Mouse (Mus musculus) lung, postnatal 0 days (tissue): ENCODE data around the gene Pard3. TPM values are rescaled to one million over a fixed set of nuclear protein-coding genes. Genes with fewer than 3 reads are reported as not detected.

Experiments used
- ATAC-seq: fragments of 200-750 bp; cut with Nextera tagmentation; 2 replicates; pipeline ENCODE4 v1.8.0; 2017; ENCODE audit warnings: moderate library complexity
- DNase-seq: peaks from one replicate; pipeline ENCODE4 v3.0.0-alpha.2; 2016; ENCODE audit warnings: low spot score
- H3K27ac ChIP-seq: fragments of 300-500 bp; sonication (generic); 2 replicates; pipeline ENCODE4 v1.5.1; 2014; ENCODE audit warnings: antibody characterized with exemption, mild to moderate bottlenecking, low read length, mixed read lengths
- H3K27me3 ChIP-seq: fragments of 300-500 bp; sonication (generic); replicated peaks from 2 replicates; pipeline ENCODE4 v1.6.1; 2014; ENCODE audit warnings: low read length, mixed read lengths; ENCODE audit not compliant: insufficient read depth
- H3K36me3 ChIP-seq: fragments of 300-500 bp; sonication (generic); 2 replicates; pipeline ENCODE4 v1.6.1; 2014; ENCODE audit warnings: low read length, mixed read lengths; ENCODE audit not compliant: insufficient read depth
- H3K4me1 ChIP-seq: fragments of 300-500 bp; sonication (generic); 2 replicates; pipeline ENCODE4 v1.6.1; 2014; ENCODE audit warnings: antibody characterized with exemption, low read depth, low read length, mixed read lengths; ENCODE audit not compliant: insufficient read depth
- H3K4me2 ChIP-seq: fragments of 300-500 bp; sonication (generic); replicated peaks from 2 replicates; pipeline ENCODE4 v1.6.1; 2014; ENCODE audit warnings: low read depth, mild to moderate bottlenecking, low read length, moderate library complexity, mixed read lengths
- H3K4me3 ChIP-seq: fragments of 300-500 bp; sonication (generic); 2 replicates; pipeline ENCODE4 v1.5.1; 2014; ENCODE audit warnings: low read depth, low read length
- H3K9ac ChIP-seq: fragments of 300-500 bp; sonication (generic); replicated peaks from 2 replicates; pipeline ENCODE4 v1.6.1; 2014; ENCODE audit warnings: low read depth, mild to moderate bottlenecking
- H3K9me3 ChIP-seq: fragments of 300-500 bp; sonication (generic); 2 replicates; pipeline ENCODE4 v1.6.1; 2016; ENCODE audit warnings: low read length, mixed read lengths
- CTCF ChIP-seq: IDR thresholded peaks from 2 replicates; pipeline ENCODE4 v1.5.1; 2016; ENCODE audit warnings: antibody characterized with exemption, mild to moderate bottlenecking
- EP300 ChIP-seq: IDR thresholded peaks from 2 replicates; pipeline ENCODE4 v1.6.1; 2016; ENCODE audit warnings: antibody characterized with exemption, mild to moderate bottlenecking, control low read depth
- WGBS: fragments of 180-500 bp; shearing (Covaris S2); extraction: QIAGEN DNeasy Blood & Tissue Kit; methylation state at CpG from one replicate; pipeline ENCODE4 v1.1.7; 2014; 5-methylcytosine and 5-hydroxymethylcytosine counted together
- polyA plus RNA-seq: library from polyadenylated mRNA; unstranded; fragments of >200 nt; fragmentation: Nextera tagmentation; extraction: Ambion mirVana; gene quantifications from 2 replicates; pipeline ENCODE4 v1.2.1, GENCODE M21; 2015

Gene Pard3
- 13.2 and 16.2 TPM in 2 replicates for polyA plus RNA-seq

GRCm38 (mm10) chr8:127063551-127064360, at the start of gene Pard3:
Gene Pard3 (plus strand): TSS chr8:127063893.
- TF ChIP-seq EP300 (no peak), CTCF (peak; percentile 54)
- Histone ChIP-seq H3K27me3 (no peaks in the 10 kb centered on the region), H3K4me1 (peaks cover 6% of the 10 kb centered on the region; the same call in 1 of the 2 replicates), H3K4me2 (peak within 1 kb of the TSS; percentile 63), H3K4me3 (peak within 1 kb of the TSS; percentile 73), H3K36me3 (no peaks in the 10 kb centered on the region), H3K9me3 (no peaks in the 10 kb centered on the region), H3K27ac (peak within 1 kb of the TSS; percentile 92), H3K9ac (peak within 1 kb of the TSS; percentile 79)
- WGBS = 1% methylated on average over 49 of the region's 98 CpGs
- DNase-seq (peak; percentile 93), ATAC-seq (peak; percentile 94)

- Histone ChIP-seq H3K9ac (no peak overlapping the region), H3K27ac (no peak overlapping the region), H3K4me2 (no peak overlapping the region), H3K27me3 (no peaks in the 10 kb centered on the region), H3K4me1 (no peaks in the 10 kb centered on the region), H3K9me3 (no peaks in the 10 kb centered on the region), H3K4me3 (no peak overlapping the region), H3K36me3 (no peaks in the 10 kb centered on the region)
- TF ChIP-seq EP300 (no peak), CTCF (no peak)
- DNase-seq (no peak), ATAC-seq (no peak)
- WGBS = 87% methylated on average over 1 of the region's 1 CpGs
These were observed 41.9 kb upstream of the Pard3 start for GRCm38 (mm10) chr8:127021830-127022229.

GRCm38 (mm10) chr8:127025256-127025717, 38.4 kb upstream of the Pard3 start:
- Histone ChIP-seq H3K27ac (no peak overlapping the region), H3K4me3 (no peak overlapping the region), H3K9me3 (no peaks in the 10 kb centered on the region), H3K27me3 (no peaks in the 10 kb centered on the region), H3K4me1 (no peaks in the 10 kb centered on the region), H3K36me3 (no peaks in the 10 kb centered on the region), H3K9ac (no peak overlapping the region), H3K4me2 (no peak overlapping the region; the same call in 1 of the 2 replicates)
- no peak for TF ChIP-seq CTCF
- DNase-seq (peak; percentile 17), ATAC-seq (no peak)
- WGBS = 49% methylated on average over 11 of the region's 11 CpGs

GRCm38 (mm10) chr8:127025775-127026174, 37.9 kb upstream of the Pard3 start:
- no peaks in the 10 kb centered on the region for H3K4me1 ChIP-seq
- no peaks in the 10 kb centered on the region for H3K36me3 ChIP-seq
- DNase-seq = no peak
- no peak overlapping the region for H3K9ac ChIP-seq
- WGBS = 58% methylated on average over 11 of the region's 11 CpGs
- H3K4me3 ChIP-seq = no peak overlapping the region
- no peak overlapping the region for H3K27ac ChIP-seq
- H3K9me3 ChIP-seq = no peaks in the 10 kb centered on the region
- TF ChIP-seq CTCF (no peak), EP300 (no peak)
- H3K4me2 ChIP-seq = no peak overlapping the region; the same call in 1 of the 2 replicates
- ATAC-seq = no peak
- H3K27me3 ChIP-seq = no peaks in the 10 kb centered on the region

- Histone ChIP-seq H3K27me3 (no peaks in the 10 kb centered on the region), H3K4me3 (no peak overlapping the region), H3K9ac (no peak overlapping the region), H3K4me1 (no peaks in the 10 kb centered on the region), H3K9me3 (no peaks in the 10 kb centered on the region), H3K4me2 (no peak overlapping the region), H3K27ac (no peak overlapping the region), H3K36me3 (no peaks in the 10 kb centered on the region)
- no peak for DNase-seq
- WGBS = 74% methylated on average over 5 of the region's 5 CpGs
- no peak for ATAC-seq
- TF ChIP-seq CTCF = no peak
- TF ChIP-seq EP300 = no peak
These were observed 32.2 kb upstream of the Pard3 start for GRCm38 (mm10) chr8:127031476-127031875.

- 56% methylated on average over 4 of the region's 4 CpGs for WGBS
- Histone ChIP-seq H3K27ac (no peak overlapping the region), H3K9me3 (no peaks in the 10 kb centered on the region), H3K4me1 (no peaks in the 10 kb centered on the region), H3K9ac (no peak overlapping the region), H3K27me3 (no peaks in the 10 kb centered on the region), H3K36me3 (no peaks in the 10 kb centered on the region), H3K4me3 (no peak overlapping the region), H3K4me2 (no peak overlapping the region)
- TF ChIP-seq CTCF (no peak), EP300 (no peak)
- no peak; the same call in 1 of the 2 replicates for ATAC-seq
- DNase-seq = peak; percentile 19
These were observed 24.8 kb upstream of the Pard3 start for GRCm38 (mm10) chr8:127038928-127039327.
